Mouse (Mus musculus): ENCODE data around the gene Olfr191.
"Not testable (repeated sequence)": the region's sequence is repeated elsewhere in the genome, so short reads cannot be mapped to it uniquely, and the experiment has no call there.

Olfr191 gene

GRCm38 (mm10) chr16:59089722-59090121 is at the start of gene Olfr191:
Gene Olfr191, minus strand, starts transcription at chr16:59089822.
- in situ Hi-C loops (cut with MboI; ENCODE audit: low sequenced_read_pairs) = not testable (repeated sequence)

- in situ Hi-C loops (cut with MboI; ENCODE audit: low sequenced_read_pairs) = no loop called here
These were observed 41.1 kb upstream of the Olfr191 start for GRCm38 (mm10) chr16:59130740-59131139.

GRCm38 (mm10) chr16:59120969-59121368 is 31.3 kb upstream of the Olfr191 start, which contains the start of gene Olfr194:
Gene Olfr194, minus strand, starts transcription at chr16:59121069.
- in situ Hi-C loops (cut with MboI; ENCODE audit: low sequenced_read_pairs) = no loop called here

- in situ Hi-C loops (cut with MboI; ENCODE audit: low sequenced_read_pairs) = no loop called here
These were observed 22.2 kb upstream of the Olfr191 start, which contains the start of gene Olfr193 for GRCm38 (mm10) chr16:59111781-59112180. Gene Olfr193, minus strand, starts transcription at chr16:59111881.

GRCm38 (mm10) chr16:59108522-59108921 is 18.9 kb upstream of the Olfr191 start:
- in situ Hi-C loops (cut with MboI; ENCODE audit: low sequenced_read_pairs) = not testable (repeated sequence)

- in situ Hi-C loops (cut with MboI; ENCODE audit: low sequenced_read_pairs) = no loop called here
These were observed 15.7 kb upstream of the Olfr191 start for GRCm38 (mm10) chr16:59105312-59105711.

GRCm38 (mm10) chr16:59081113-59081512 is 8.5 kb downstream of the Olfr191 start:
- in situ Hi-C loops (cut with MboI; ENCODE audit: low sequenced_read_pairs) = not testable (repeated sequence)

GRCm38 (mm10) chr16:59077905-59078304 is 11.7 kb downstream of the Olfr191 start, which contains the start of gene Olfr190:
Gene Olfr190, minus strand, starts transcription at chr16:59078005.
- in situ Hi-C loops (cut with MboI; ENCODE audit: low sequenced_read_pairs) = no loop called here

- in situ Hi-C loops (cut with MboI; ENCODE audit: low sequenced_read_pairs) = no loop called here
These were observed 16.1 kb downstream of the Olfr191 start for GRCm38 (mm10) chr16:59073520-59073919.

- in situ Hi-C loops (cut with MboI; ENCODE audit: low sequenced_read_pairs) = no loop called here
These were observed 17.9 kb downstream of the Olfr191 start for GRCm38 (mm10) chr16:59071755-59072154.

- in situ Hi-C loops (cut with MboI; ENCODE audit: low sequenced_read_pairs) = not testable (repeated sequence)
These were observed 27.2 kb downstream of the Olfr191 start for GRCm38 (mm10) chr16:59062411-59062810.

- in situ Hi-C loops (cut with MboI; ENCODE audit: low sequenced_read_pairs) = not testable (repeated sequence)
These were observed 40.3 kb downstream of the Olfr191 start for GRCm38 (mm10) chr16:59049286-59049685.

- in situ Hi-C loops (cut with MboI; ENCODE audit: low sequenced_read_pairs) = no loop called here
These were observed 40.8 kb downstream of the Olfr191 start for GRCm38 (mm10) chr16:59048860-59049259.

GRCm38 (mm10) chr16:59047579-59047978 is 42.0 kb downstream of the Olfr191 start:
- in situ Hi-C loops (cut with MboI; ENCODE audit: low sequenced_read_pairs) = no loop called here

GRCm38 (mm10) chr16:59045835-59046234 is 43.8 kb downstream of the Olfr191 start:
- in situ Hi-C loops (cut with MboI; ENCODE audit: low sequenced_read_pairs) = no loop called here

GRCm38 (mm10) chr16:59039710-59040109 is 49.9 kb downstream of the Olfr191 start, which contains the start of gene Olfr187:
Gene Olfr187, minus strand, starts transcription at chr16:59039767.
- in situ Hi-C loops (cut with MboI; ENCODE audit: low sequenced_read_pairs) = no loop called here
